Mouse (Mus musculus): ENCODE measurements around the gene Mtmr2.

DNA sequence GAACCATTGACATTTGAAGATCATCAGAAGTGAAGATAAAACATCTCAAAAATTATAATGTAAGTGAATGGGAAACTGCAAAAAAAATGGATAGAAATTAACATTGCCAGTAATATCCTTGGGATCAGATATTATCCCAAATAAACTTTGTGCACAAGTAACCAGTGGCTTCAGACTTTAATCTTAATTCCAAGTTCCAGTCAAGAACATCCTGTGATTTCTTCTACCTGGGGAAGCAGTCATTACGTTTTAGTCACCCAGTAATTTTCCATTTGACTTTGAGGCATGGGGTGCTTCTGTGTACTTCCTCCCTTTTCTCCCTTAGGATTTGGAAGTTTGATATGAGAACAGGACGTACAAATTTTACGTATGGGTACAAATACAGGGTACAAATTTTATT is 12.2 kb downstream of the Mtmr2 start:
- TF ChIP-seq USF1 (IDR thresholded peaks at IDR 0.05; ENCODE audit: low read depth, low read length) (no peak), CHD2 (IDR thresholded peaks at IDR 0.05; ENCODE audit: low read length) (no peak), POLR2A (IDR thresholded peaks at IDR 0.05; ENCODE audit: low read depth, low read length) (no peak), E2F4 (IDR thresholded peaks at IDR 0.05; ENCODE audit: insufficient replicate concordance, low read depth, low read length) (no peak)

Data from CH12.LX (cell line).